Mouse (Mus musculus) central nervous system, embryonic 14 days (tissue): ENCODE results near the gene Chmp2a. TPM values are rescaled to one million over a fixed set of nuclear protein-coding genes. Genes with fewer than 3 reads are reported as not detected.

Experiments used
- polyA plus RNA-seq: library from polyadenylated mRNA; depleted of rRNA; stranded (reverse); fragments of >200 nt; gene quantifications from 2 replicates; pipeline ENCODE4 v1.2.3, GENCODE M21; 2012; rRNA removed

The Chmp2a gene
- 199 and 203 TPM in 2 replicates for polyA plus RNA-seq

GRCm38 (mm10) chr7:13034148-13034977, at the start of gene Chmp2a:
TSS of gene Chmp2a (minus strand) at chr7:13034807.

GRCm38 (mm10) chr7:13054287-13055010, 19.8 kb upstream of the Chmp2a start, which contains the start of gene Mzf1:
TSS of gene Mzf1 (minus strand) at chr7:13054764.

GRCm38 (mm10) chr7:13037901-13038555, 3.4 kb upstream of the Chmp2a start, which contains the start of gene Ube2m:
TSS of gene Ube2m (minus strand) at chr7:13038275.

GRCm38 (mm10) chr7:13010005-13010908, 24.4 kb downstream of the Chmp2a start, which contains the start of gene Zbtb45:
TSS of gene Zbtb45 (minus strand) at chr7:13010034.

GRCm38 (mm10) chr7:12998851-12999250, 35.8 kb downstream of the Chmp2a start, which contains the start of gene Trim28:
TSS of gene Trim28 (plus strand) at chr7:12999114.

GRCm38 (mm10) chr7:12998053-12998452, 36.6 kb downstream of the Chmp2a start, which contains the start of gene Slc27a5:
TSS of gene Slc27a5 (minus strand) at chr7:12998192.

Other genes starting within 250 kb of the Chmp2a start
- 22.9 and 25.7 TPM in 2 replicates for gene Zscan18, start 231.2 kb downstream of the Chmp2a start, polyA plus RNA-seq
- 19.9 and 21.0 TPM in 2 replicates for gene Zfp329, start 215.9 kb downstream of the Chmp2a start, polyA plus RNA-seq
- gene Zfp110, start 200.0 kb downstream of the Chmp2a start, polyA plus RNA-seq, result 10.8 and 11.1 TPM in 2 replicates
- gene Zfp128, start 153.6 kb downstream of the Chmp2a start, polyA plus RNA-seq, result 7.5 and 8.7 TPM in 2 replicates
- gene Zscan22, start 137.0 kb downstream of the Chmp2a start, polyA plus RNA-seq, result 12.6 and 13.3 TPM in 2 replicates
- 1,967 and 2,052 TPM in 2 replicates for gene Rps5, start 112.5 kb downstream of the Chmp2a start, polyA plus RNA-seq
- 2.3 and 2.4 TPM in 2 replicates for gene Rnf225, start 107.4 kb downstream of the Chmp2a start, polyA plus RNA-seq
- gene Zfp324, start 69.0 kb downstream of the Chmp2a start, polyA plus RNA-seq, result 10.4 and 11.4 TPM in 2 replicates
- 13.4 and 14.1 TPM in 2 replicates for gene Zfp446, start 57.0 kb downstream of the Chmp2a start, polyA plus RNA-seq
- gene Slc27a5, start 36.6 kb downstream of the Chmp2a start, polyA plus RNA-seq, result 1.0 and 1.2 TPM in 2 replicates
- 546 and 564 TPM in 2 replicates for gene Trim28, start 35.7 kb downstream of the Chmp2a start, polyA plus RNA-seq
- 40.4 and 41.9 TPM in 2 replicates for gene Zbtb45, start 24.8 kb downstream of the Chmp2a start, polyA plus RNA-seq
- gene Ube2m, start 3.5 kb upstream of the Chmp2a start, polyA plus RNA-seq, result 327 and 336 TPM in 2 replicates
- gene Mzf1, start 20.0 kb upstream of the Chmp2a start, polyA plus RNA-seq, result 9.8 and 10.5 TPM in 2 replicates
- 0.04 TPM in 2 replicates for gene Vmn1r85, start 60.4 kb upstream of the Chmp2a start, polyA plus RNA-seq
- not detected in 2 replicates for gene Vmn1r86, start 85.1 kb upstream of the Chmp2a start, polyA plus RNA-seq
- not detected in 2 replicates for gene Vmn1r87, start 105.3 kb upstream of the Chmp2a start, polyA plus RNA-seq
- gene Vmn1r88, start 124.8 kb upstream of the Chmp2a start, polyA plus RNA-seq, result not detected in 2 replicates
- gene Vmn1r89, start 178.2 kb upstream of the Chmp2a start, polyA plus RNA-seq, result not detected in 2 replicates
- 51.7 and 54.3 TPM in 2 replicates for gene Lig1, start 242.5 kb upstream of the Chmp2a start, polyA plus RNA-seq
- 12.1 and 12.5 TPM in 2 replicates for gene Zswim9, start 243.9 kb upstream of the Chmp2a start, polyA plus RNA-seq